Mouse (Mus musculus): ENCODE measurements around the gene Cfap44. TPM values are rescaled to one million over a fixed set of nuclear protein-coding genes. Genes with fewer than 3 reads are reported as not detected.

Cfap44 gene
- total RNA-seq (2015; ENCODE audit: low replicate concordance) (not detected in 2 replicates), total RNA-seq (2017; ENCODE audit: low replicate concordance) (not detected in 2 replicates)

DNA sequence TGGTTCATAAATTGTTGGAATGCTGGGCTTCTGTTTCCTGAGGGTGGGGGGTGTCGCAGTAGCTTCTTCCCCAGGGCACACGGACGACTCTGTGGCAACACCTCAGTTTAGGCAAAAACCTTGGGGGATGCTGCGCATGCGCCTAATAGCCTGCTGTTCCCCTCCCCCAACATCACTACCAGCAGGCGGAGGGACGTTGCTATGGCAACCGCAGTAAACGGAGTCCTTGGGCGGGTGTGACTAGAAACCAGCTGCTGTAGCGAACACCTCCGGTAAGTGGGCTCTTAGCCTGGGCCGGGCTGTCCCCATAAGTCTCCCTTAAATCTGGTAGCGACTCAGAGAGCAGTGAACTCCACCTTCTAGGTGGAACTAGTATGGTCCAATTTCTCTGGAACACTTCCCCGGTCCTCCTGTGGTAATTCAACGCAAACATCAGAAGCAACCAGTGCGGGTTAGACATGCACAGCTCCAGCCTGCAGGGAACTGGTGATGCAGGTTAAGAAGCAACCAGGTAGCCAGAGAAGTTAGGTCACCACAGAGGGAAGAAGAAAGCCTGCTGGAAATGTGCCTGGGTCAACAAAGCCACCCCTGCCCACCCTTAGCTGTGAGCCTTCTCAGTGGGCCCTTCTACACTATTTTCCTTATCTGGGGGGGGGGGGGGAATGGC is at the start of gene Cfap44:
Gene Cfap44 (plus strand): TSS at position 220 of the 667 bp plus-strand sequence.
- no peak for ATAC-seq (replicated peaks; ENCODE audit: low FRiP score, poor library complexity, severe bottlenecking)

GRCm38 (mm10) chr16:44347071-44347901 is 47.3 kb upstream of the Cfap44 start, which contains the start of gene Spice1:
Gene Spice1, plus strand, starts transcription at chr16:44347121.
- peak; percentile 96 for ATAC-seq (replicated peaks; ENCODE audit: low FRiP score, poor library complexity, severe bottlenecking)

- ATAC-seq (replicated peaks; ENCODE audit: low FRiP score, poor library complexity, severe bottlenecking) = no peak
Measured at GRCm38 (mm10) chr16:44349801-44350397, 44.7 kb upstream of the Cfap44 start.

- ATAC-seq (replicated peaks; ENCODE audit: low FRiP score, poor library complexity, severe bottlenecking) = no peak
Measured at GRCm38 (mm10) chr16:44356291-44356690, 38.3 kb upstream of the Cfap44 start.

GRCm38 (mm10) chr16:44357571-44358268 is 36.9 kb upstream of the Cfap44 start:
- ATAC-seq (replicated peaks; ENCODE audit: low FRiP score, poor library complexity, severe bottlenecking) = peak; percentile 100

GRCm38 (mm10) chr16:44361921-44362890 is 32.4 kb upstream of the Cfap44 start:
- peak; percentile 51; the same call in 1 of the 2 replicates for ATAC-seq (replicated peaks; ENCODE audit: low FRiP score, poor library complexity, severe bottlenecking)

DNA sequence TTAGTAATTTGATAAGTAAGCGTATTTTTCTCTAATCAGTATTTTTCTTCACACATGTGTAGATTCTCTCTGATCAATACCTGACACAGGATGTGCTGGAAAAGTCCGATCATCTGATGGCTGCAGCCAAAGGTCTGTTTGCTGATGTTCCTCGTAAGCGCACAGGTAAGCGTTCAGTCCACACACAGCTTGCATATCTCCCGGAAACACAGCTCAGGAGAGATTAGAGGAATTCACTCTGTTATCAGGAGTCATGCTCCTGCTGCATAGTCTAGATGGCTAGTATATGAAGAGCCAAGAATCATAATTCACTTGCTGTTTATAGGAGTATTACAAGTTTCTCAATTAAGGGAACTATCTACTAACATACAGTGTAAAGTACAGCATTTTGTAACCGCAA is 29.1 kb upstream of the Cfap44 start:
- ATAC-seq (replicated peaks; ENCODE audit: low FRiP score, poor library complexity, severe bottlenecking) = no peak

GRCm38 (mm10) chr16:44375459-44375858 is 19.1 kb upstream of the Cfap44 start:
- ATAC-seq (replicated peaks; ENCODE audit: low FRiP score, poor library complexity, severe bottlenecking) = no peak

- no peak for ATAC-seq (replicated peaks; ENCODE audit: low FRiP score, poor library complexity, severe bottlenecking)
Measured at GRCm38 (mm10) chr16:44380006-44380405, 14.6 kb upstream of the Cfap44 start.

DNA sequence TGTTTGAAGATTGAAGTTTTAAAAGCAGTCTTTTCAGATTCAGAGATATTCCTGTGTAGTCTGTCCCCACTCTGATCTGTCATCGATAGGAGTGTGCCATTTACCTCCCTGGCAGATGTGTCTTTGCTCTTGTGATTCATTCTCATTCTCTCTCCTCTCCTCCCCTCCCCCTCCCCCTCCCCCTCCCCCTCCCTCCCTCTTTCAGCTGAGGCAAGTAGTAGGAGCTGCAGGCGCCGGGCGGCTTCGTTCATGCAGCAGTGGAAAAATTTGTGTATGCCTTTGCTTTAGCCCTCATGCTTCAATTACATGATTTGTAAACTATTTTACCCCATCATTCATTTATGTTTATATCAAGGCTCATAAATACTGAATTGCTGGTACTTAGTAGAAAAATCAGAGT is 13.0 kb upstream of the Cfap44 start:
- no peak for ATAC-seq (replicated peaks; ENCODE audit: low FRiP score, poor library complexity, severe bottlenecking)

GRCm38 (mm10) chr16:44383549-44383948 is 11.0 kb upstream of the Cfap44 start:
- no peak for ATAC-seq (replicated peaks; ENCODE audit: low FRiP score, poor library complexity, severe bottlenecking)

- ATAC-seq (replicated peaks; ENCODE audit: low FRiP score, poor library complexity, severe bottlenecking) = no peak
Measured at GRCm38 (mm10) chr16:44384251-44384650, 10.3 kb upstream of the Cfap44 start.

GRCm38 (mm10) chr16:44391877-44392548 is 2.6 kb upstream of the Cfap44 start:
- peak; percentile 80 for ATAC-seq (replicated peaks; ENCODE audit: low FRiP score, poor library complexity, severe bottlenecking)

DNA sequence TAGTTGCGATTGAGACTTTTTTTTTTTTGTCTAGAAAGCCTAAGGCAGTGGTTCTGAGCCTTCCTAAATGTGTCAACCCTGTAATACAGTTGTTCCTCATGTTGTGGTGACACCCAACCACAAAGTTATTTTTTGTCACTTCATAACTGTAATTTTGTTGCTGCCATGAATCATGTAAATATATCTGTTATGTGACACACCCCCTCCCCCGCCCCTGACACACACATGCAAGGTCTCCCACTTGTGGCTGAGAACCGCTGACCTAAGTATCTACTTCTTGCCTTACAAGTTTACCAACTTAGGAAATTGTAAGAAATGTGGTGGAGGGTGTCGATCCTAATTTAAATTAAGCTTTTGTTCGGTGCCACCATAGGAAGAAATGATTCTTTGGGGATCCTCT is 10.3 kb downstream of the Cfap44 start:
- ATAC-seq (replicated peaks; ENCODE audit: low FRiP score, poor library complexity, severe bottlenecking) = no peak

DNA sequence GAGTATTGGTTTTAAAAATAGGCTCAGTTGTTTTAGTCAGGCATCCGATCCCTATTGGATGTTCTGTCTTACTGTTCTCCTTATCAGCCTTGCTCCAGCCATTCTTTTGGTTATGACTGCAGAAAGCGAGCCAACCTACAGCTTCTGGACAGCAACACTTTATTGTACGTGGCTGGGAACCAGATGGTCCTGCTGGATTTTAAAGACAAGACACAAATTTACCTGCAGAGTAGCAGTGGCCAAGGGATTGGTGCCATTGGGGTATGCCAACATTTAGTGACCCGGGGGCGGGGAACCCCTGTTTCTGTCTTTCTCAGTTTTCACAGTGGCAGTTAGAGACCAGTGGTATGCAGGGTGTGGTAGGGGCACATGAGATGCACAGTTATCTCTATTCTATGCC is 12.6 kb downstream of the Cfap44 start:
- no peak for ATAC-seq (replicated peaks; ENCODE audit: low FRiP score, poor library complexity, severe bottlenecking)

GRCm38 (mm10) chr16:44408290-44408689 is 13.7 kb downstream of the Cfap44 start:
- ATAC-seq (replicated peaks; ENCODE audit: low FRiP score, poor library complexity, severe bottlenecking) = no peak

GRCm38 (mm10) chr16:44410176-44410575 is 15.6 kb downstream of the Cfap44 start:
- ATAC-seq (replicated peaks; ENCODE audit: low FRiP score, poor library complexity, severe bottlenecking) = no peak

DNA sequence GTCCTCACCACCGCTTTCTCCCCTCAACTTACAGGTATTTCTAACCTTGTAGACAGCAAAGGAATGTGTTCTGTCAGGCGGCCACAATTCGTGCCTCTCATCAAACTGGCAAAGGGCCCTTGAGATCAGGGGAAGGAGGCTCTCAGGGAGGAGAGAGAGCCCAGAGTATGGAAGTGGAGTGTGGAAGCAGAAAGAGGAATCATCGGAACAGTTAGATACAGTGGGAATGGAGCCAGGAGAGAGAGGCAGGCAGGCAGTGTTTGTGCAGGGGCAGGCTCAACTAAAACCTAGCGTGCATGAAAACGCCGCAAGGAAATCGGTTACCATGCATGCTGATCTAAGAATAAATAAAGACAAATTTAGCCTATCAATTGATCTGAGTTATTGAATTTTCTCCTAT is 23.0 kb downstream of the Cfap44 start:
- no peak for ATAC-seq (replicated peaks; ENCODE audit: low FRiP score, poor library complexity, severe bottlenecking)
